Mouse (Mus musculus): ENCODE measurements around the gene Crx. TPM values are rescaled to one million over a fixed set of nuclear protein-coding genes. Genes with fewer than 3 reads are reported as not detected.
"Not testable (repeated sequence)": the region's sequence is repeated elsewhere in the genome, so short reads cannot be mapped to it uniquely, and the experiment has no call there.

Gene Crx
- not detected in 2 replicates for polyA plus RNA-seq (2014; fragmentation: Nextera tagmentation; extraction: Ambion mirVana)

GRCm38 (mm10) chr7:15879756-15880155 is at the start of gene Crx:
Gene Crx (minus strand): TSS chr7:15879968.
- no peak within 1 kb of the TSS for H3K4me3 ChIP-seq (ENCODE audit: low read depth, low read length)
- H3K9me3 ChIP-seq (ENCODE audit: control insufficient read depth, low read length): no peaks in the 10 kb centered on the region
- H3K4me2 ChIP-seq (ENCODE audit: low read depth): no peak within 1 kb of the TSS
- no peaks in the 10 kb centered on the region for H3K27me3 ChIP-seq (ENCODE audit: control insufficient read depth, insufficient read depth, low read length)
- no peaks in the 10 kb centered on the region for H3K4me1 ChIP-seq (ENCODE audit: control insufficient read depth, insufficient read depth, low read length)
- no peak within 1 kb of the TSS for H3K27ac ChIP-seq (ENCODE audit: low read depth, low read length)
- 45% methylated on average over 4 of the region's 4 CpGs for WGBS
- ATAC-seq (ENCODE audit: insufficient read depth, low FRiP score, low TSS enrichment) (no peak), DNase-seq (ENCODE audit: low spot score) (no peak)
- no peaks in the 10 kb centered on the region for H3K36me3 ChIP-seq (ENCODE audit: control insufficient read depth, insufficient read depth, low read length)
- H3K9ac ChIP-seq (ENCODE audit: low read length): no peak within 1 kb of the TSS

- WGBS: 0% methylated on average over 33 of the region's 33 CpGs
- peak within 1 kb of the TSS; percentile 81 for H3K4me2 ChIP-seq (ENCODE audit: low read depth)
- peak within 1 kb of the TSS; percentile 53; the same call in 1 of the 2 replicates for H3K27ac ChIP-seq (ENCODE audit: low read depth, low read length)
These were observed 42.5 kb upstream of the Crx start, which contains the start of gene Selenow for GRCm38 (mm10) chr7:15922220-15922773. Gene Selenow (minus strand): TSS chr7:15922402.

GRCm38 (mm10) chr7:15921796-15922195 is 42.0 kb upstream of the Crx start:
- under 1% methylated on average over 10 of the region's 10 CpGs for WGBS
- Histone ChIP-seq H3K9ac (ENCODE audit: low read length) (peak overlapping the region; percentile 79), H3K27me3 (ENCODE audit: control insufficient read depth, insufficient read depth, low read length) (no peaks in the 10 kb centered on the region), H3K9me3 (ENCODE audit: control insufficient read depth, low read length) (no peaks in the 10 kb centered on the region), H3K4me3 (ENCODE audit: low read depth, low read length) (peak overlapping the region; percentile 55), H3K36me3 (ENCODE audit: control insufficient read depth, insufficient read depth, low read length) (peaks cover 13% of the 10 kb centered on the region), H3K4me1 (ENCODE audit: control insufficient read depth, insufficient read depth, low read length) (peaks cover 17% of the 10 kb centered on the region), H3K27ac (ENCODE audit: low read depth, low read length) (peak overlapping the region; percentile 53; the same call in 1 of the 2 replicates), H3K4me2 (ENCODE audit: low read depth) (peak overlapping the region; percentile 81)
- DNase-seq (ENCODE audit: low spot score) (peak; percentile 66), ATAC-seq (ENCODE audit: insufficient read depth, low FRiP score, low TSS enrichment) (peak; percentile 66)

More at GRCm38 (mm10) chr7:15922220-15922773, 42.5 kb upstream of the Crx start, which contains the start of gene Selenow:
- Histone ChIP-seq H3K27me3 (ENCODE audit: control insufficient read depth, insufficient read depth, low read length) (no peaks in the 10 kb centered on the region), H3K9me3 (ENCODE audit: control insufficient read depth, low read length) (no peaks in the 10 kb centered on the region), H3K36me3 (ENCODE audit: control insufficient read depth, insufficient read depth, low read length) (peaks cover 10% of the 10 kb centered on the region), H3K4me3 (ENCODE audit: low read depth, low read length) (peak within 1 kb of the TSS; percentile 55), H3K4me1 (ENCODE audit: control insufficient read depth, insufficient read depth, low read length) (peaks cover 17% of the 10 kb centered on the region), H3K9ac (ENCODE audit: low read length) (peak within 1 kb of the TSS; percentile 79)
- peak; percentile 94 for ATAC-seq (ENCODE audit: insufficient read depth, low FRiP score, low TSS enrichment)
- peak; percentile 94 for DNase-seq (ENCODE audit: low spot score)

- H3K9ac ChIP-seq (ENCODE audit: low read length): no peak overlapping the region
- ATAC-seq (ENCODE audit: insufficient read depth, low FRiP score, low TSS enrichment) (no peak), DNase-seq (ENCODE audit: low spot score) (no peak)
- no peaks in the 10 kb centered on the region for H3K27me3 ChIP-seq (ENCODE audit: control insufficient read depth, insufficient read depth, low read length)
- H3K36me3 ChIP-seq (ENCODE audit: control insufficient read depth, insufficient read depth, low read length): peaks cover 13% of the 10 kb centered on the region
- H3K4me1 ChIP-seq (ENCODE audit: control insufficient read depth, insufficient read depth, low read length): peaks cover 17% of the 10 kb centered on the region
- peak overlapping the region; percentile 55 for H3K4me3 ChIP-seq (ENCODE audit: low read depth, low read length)
- 94% methylated on average over 6 of the region's 6 CpGs for whole genome bisulfite sequencing
- H3K9me3 ChIP-seq (ENCODE audit: control insufficient read depth, low read length): no peaks in the 10 kb centered on the region
- no peak overlapping the region for H3K27ac ChIP-seq (ENCODE audit: low read depth, low read length)
- peak overlapping the region; percentile 81 for H3K4me2 ChIP-seq (ENCODE audit: low read depth)
These were observed 41.0 kb upstream of the Crx start for GRCm38 (mm10) chr7:15920645-15921190.

- Histone ChIP-seq H3K36me3 (ENCODE audit: control insufficient read depth, insufficient read depth, low read length) (peaks cover 13% of the 10 kb centered on the region), H3K27me3 (ENCODE audit: control insufficient read depth, insufficient read depth, low read length) (no peaks in the 10 kb centered on the region), H3K27ac (ENCODE audit: low read depth, low read length) (no peak overlapping the region), H3K4me1 (ENCODE audit: control insufficient read depth, insufficient read depth, low read length) (peaks cover 17% of the 10 kb centered on the region), H3K4me2 (ENCODE audit: low read depth) (peak overlapping the region; percentile 81), H3K4me3 (ENCODE audit: low read depth, low read length) (no peak overlapping the region), H3K9me3 (ENCODE audit: control insufficient read depth, low read length) (no peaks in the 10 kb centered on the region), H3K9ac (ENCODE audit: low read length) (no peak overlapping the region)
- DNase-seq (ENCODE audit: low spot score): no peak
- 94% methylated on average over 9 of the region's 9 CpGs for WGBS
- no peak for ATAC-seq (ENCODE audit: insufficient read depth, low FRiP score, low TSS enrichment)
These were observed 40.2 kb upstream of the Crx start for GRCm38 (mm10) chr7:15919947-15920346.

GRCm38 (mm10) chr7:15918371-15918770 is 38.6 kb upstream of the Crx start:
- no peak for ATAC-seq (ENCODE audit: insufficient read depth, low FRiP score, low TSS enrichment)
- Histone ChIP-seq H3K4me1 (ENCODE audit: control insufficient read depth, insufficient read depth, low read length) (peaks cover 17% of the 10 kb centered on the region), H3K27me3 (ENCODE audit: control insufficient read depth, insufficient read depth, low read length) (no peaks in the 10 kb centered on the region), H3K27ac (ENCODE audit: low read depth, low read length) (no peak overlapping the region), H3K9me3 (ENCODE audit: control insufficient read depth, low read length) (no peaks in the 10 kb centered on the region), H3K4me3 (ENCODE audit: low read depth, low read length) (no peak overlapping the region), H3K9ac (ENCODE audit: low read length) (no peak overlapping the region), H3K4me2 (ENCODE audit: low read depth) (no peak overlapping the region), H3K36me3 (ENCODE audit: control insufficient read depth, insufficient read depth, low read length) (peaks cover 13% of the 10 kb centered on the region)
- DNase-seq (ENCODE audit: low spot score): no peak

- DNase-seq (ENCODE audit: low spot score) (no peak), ATAC-seq (ENCODE audit: insufficient read depth, low FRiP score, low TSS enrichment) (no peak)
- H3K4me1 ChIP-seq (ENCODE audit: control insufficient read depth, insufficient read depth, low read length): peaks cover 12% of the 10 kb centered on the region
- H3K27ac ChIP-seq (ENCODE audit: low read depth, low read length): no peak overlapping the region
- H3K4me2 ChIP-seq (ENCODE audit: low read depth): no peak overlapping the region
- H3K9me3 ChIP-seq (ENCODE audit: control insufficient read depth, low read length): no peaks in the 10 kb centered on the region
- H3K9ac ChIP-seq (ENCODE audit: low read length): no peak overlapping the region
- no peak overlapping the region for H3K4me3 ChIP-seq (ENCODE audit: low read depth, low read length)
- WGBS: 90% methylated on average over 4 of the region's 4 CpGs
- H3K27me3 ChIP-seq (ENCODE audit: control insufficient read depth, insufficient read depth, low read length): no peaks in the 10 kb centered on the region
- peaks cover 13% of the 10 kb centered on the region for H3K36me3 ChIP-seq (ENCODE audit: control insufficient read depth, insufficient read depth, low read length)
These were observed 37.2 kb upstream of the Crx start for GRCm38 (mm10) chr7:15916996-15917395.

GRCm38 (mm10) chr7:15916134-15916723 is 36.5 kb upstream of the Crx start:
- H3K27me3 ChIP-seq (ENCODE audit: control insufficient read depth, insufficient read depth, low read length): no peaks in the 10 kb centered on the region
- H3K4me1 ChIP-seq (ENCODE audit: control insufficient read depth, insufficient read depth, low read length): peaks cover 10% of the 10 kb centered on the region
- H3K4me2 ChIP-seq (ENCODE audit: low read depth): no peak overlapping the region
- H3K9ac ChIP-seq (ENCODE audit: low read length): no peak overlapping the region
- no peak for ATAC-seq (ENCODE audit: insufficient read depth, low FRiP score, low TSS enrichment)
- 84% methylated on average over 3 of the region's 3 CpGs for WGBS
- no peaks in the 10 kb centered on the region for H3K9me3 ChIP-seq (ENCODE audit: control insufficient read depth, low read length)
- DNase-seq (ENCODE audit: low spot score): no peak
- H3K27ac ChIP-seq (ENCODE audit: low read depth, low read length): no peak overlapping the region
- no peak overlapping the region for H3K4me3 ChIP-seq (ENCODE audit: low read depth, low read length)
- peaks cover 13% of the 10 kb centered on the region for H3K36me3 ChIP-seq (ENCODE audit: control insufficient read depth, insufficient read depth, low read length)

GRCm38 (mm10) chr7:15915695-15916094 is 35.9 kb upstream of the Crx start:
- not testable (repeated sequence) for H3K27me3 ChIP-seq (ENCODE audit: control insufficient read depth, insufficient read depth, low read length); ATAC-seq (ENCODE audit: insufficient read depth, low FRiP score, low TSS enrichment); H3K9ac ChIP-seq (ENCODE audit: low read length); DNase-seq (ENCODE audit: low spot score); H3K4me1 ChIP-seq (ENCODE audit: control insufficient read depth, insufficient read depth, low read length); H3K9me3 ChIP-seq (ENCODE audit: control insufficient read depth, low read length); H3K27ac ChIP-seq (ENCODE audit: low read depth, low read length); H3K4me3 ChIP-seq (ENCODE audit: low read depth, low read length); H3K4me2 ChIP-seq (ENCODE audit: low read depth)
- WGBS: 88% methylated on average over 4 of the region's 4 CpGs
- peaks cover 13% of the 10 kb centered on the region for H3K36me3 ChIP-seq (ENCODE audit: control insufficient read depth, insufficient read depth, low read length)

All from neural tube, embryonic 11.5 days (tissue).